Mouse (Mus musculus) lung, adult 2 months (tissue): ENCODE data around the gene Cisd3. TPM values are rescaled to one million over a fixed set of nuclear protein-coding genes. Genes with fewer than 3 reads are reported as not detected.
"Not testable (repeated sequence)": the region's sequence is repeated elsewhere in the genome, so short reads cannot be mapped to it uniquely, and the experiment has no call there.

ENCODE experiments used
- DNase-seq: peaks from one replicate; pipeline ENCODE4 v3.0.0; 2022
- H3K4me1 ChIP-seq: fragments of 200-500 bp; 2 replicates; pipeline ENCODE4 v1.6.1; 2011; ENCODE audit warnings: low read length; ENCODE audit not compliant: control insufficient read depth, insufficient read depth
- H3K4me3 ChIP-seq: fragments of 200-500 bp; replicated peaks from 2 replicates; pipeline ENCODE3; 2011; ENCODE audit warnings: low read depth, mild to moderate bottlenecking, control low read depth, low read length; ENCODE audit errors: extremely low read depth
- CTCF ChIP-seq: fragments of 200-500 bp; IDR thresholded peaks from 2 replicates; pipeline ENCODE4 v1.5.1; 2011; ENCODE audit warnings: mild to moderate bottlenecking, low read length, control low read depth; ENCODE audit not compliant: insufficient read depth
- POLR2A ChIP-seq: fragments of 200-500 bp; IDR thresholded peaks from 2 replicates; pipeline ENCODE4 v1.6.1; 2011; ENCODE audit warnings: low read depth, mild to moderate bottlenecking, control low read depth, low read length, borderline replicate concordance; ENCODE audit errors: extremely low read depth
- WGBS: fragments of 180-500 bp; shearing (Covaris S2); methylation state at CpG from one replicate; pipeline ENCODE4 v1.1.7; 2018; 5-methylcytosine and 5-hydroxymethylcytosine counted together
- polyA plus RNA-seq: library from polyadenylated mRNA; depleted of rRNA; stranded (reverse); fragments of >200 nt; gene quantifications from 2 replicates; pipeline ENCODE4 v1.2.3, GENCODE M21; 2012

Cisd3 gene
- polyA plus RNA-seq, 1 experiment: 34.0 TPM

GRCm38 (mm10) chr11:97702393-97702745 lies 16.7 kb downstream of the Cisd3 start:
- Histone ChIP-seq H3K4me1 (peaks cover 14% of the 10 kb centered on the region), H3K4me3 (peak overlapping the region; percentile 69)
- under 1% methylated on average over 24 of the region's 24 CpGs for WGBS
- peak; percentile 92 for DNase-seq
- peak; percentile 68; the same call in 1 of the 2 replicates for TF ChIP-seq POLR2A
- TF ChIP-seq CTCF: no peak

DNA sequence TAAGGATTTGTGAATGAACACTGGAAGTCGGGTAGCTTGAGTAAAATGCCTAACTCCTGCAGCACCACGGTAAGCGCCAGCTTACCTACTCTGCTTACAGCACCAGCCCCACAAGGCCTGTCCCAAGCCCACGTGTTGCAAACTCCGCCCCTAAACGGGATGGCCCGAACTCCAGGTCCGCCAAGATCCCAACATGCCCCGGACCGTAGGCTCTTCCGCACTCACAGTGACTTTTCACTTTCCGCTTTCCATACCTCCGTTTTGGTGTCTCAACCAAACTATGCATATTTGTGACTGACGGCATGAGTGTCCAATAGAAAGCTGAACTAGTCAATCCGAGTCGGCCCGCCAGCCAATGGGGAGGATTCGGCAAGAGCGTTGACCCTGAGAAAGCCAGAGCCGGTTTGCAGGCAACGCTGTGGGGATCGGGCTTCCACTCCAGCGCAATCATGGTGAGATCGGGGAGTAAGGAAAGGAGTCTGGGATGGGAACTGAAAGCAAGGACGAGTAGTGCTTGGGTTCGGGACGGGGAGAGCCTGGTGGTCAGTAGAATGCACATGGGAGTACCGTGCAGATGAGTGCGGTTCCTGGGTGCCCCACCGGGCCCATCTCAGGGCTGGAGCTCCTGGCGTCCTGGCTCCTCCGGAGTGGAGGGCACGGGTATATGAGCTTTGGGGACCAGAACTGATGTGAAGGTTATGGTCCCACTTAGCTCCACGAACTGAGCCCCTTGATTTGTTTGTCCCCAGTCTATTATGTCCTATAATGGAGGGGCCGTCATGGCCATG lies 17.6 kb downstream of the Cisd3 start, which contains the start of gene Psmb3:
Gene Psmb3, plus strand, starts transcription at position 361 of the 788 bp plus-strand sequence.
- Histone ChIP-seq H3K4me1 (peaks cover 11% of the 10 kb centered on the region), H3K4me3 (peak within 1 kb of the TSS; percentile 96)
- no peak for TF ChIP-seq CTCF
- peak; percentile 96 for TF ChIP-seq POLR2A
- peak; percentile 96 for DNase-seq
- under 1% methylated on average over 35 of the region's 35 CpGs for WGBS

DNA sequence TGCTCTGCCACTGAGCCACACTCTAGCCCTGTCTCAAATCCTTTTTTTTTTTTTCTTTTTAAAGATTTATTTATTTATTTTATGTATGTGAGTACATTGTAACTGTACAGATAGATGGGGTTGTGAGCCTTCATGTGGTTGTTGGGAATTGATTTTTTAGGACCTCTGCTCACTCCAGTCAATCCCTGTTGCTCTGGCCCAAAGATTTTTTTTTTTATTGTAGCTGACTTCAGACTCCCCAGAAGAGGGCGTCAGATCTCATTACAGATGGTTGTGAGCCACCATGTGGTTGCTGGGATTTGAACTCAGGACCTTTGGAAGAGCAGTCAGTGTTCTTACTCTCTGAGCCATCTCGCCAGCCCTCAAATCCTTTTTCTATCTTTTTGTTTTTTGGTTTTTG lies 24.4 kb downstream of the Cisd3 start:
- H3K4me1 ChIP-seq, H3K4me3 ChIP-seq, DNase-seq: not testable (repeated sequence)
- 78% methylated on average over 2 of the region's 2 CpGs for WGBS

- no peak overlapping the region for H3K4me3 ChIP-seq
- 75% methylated on average over 13 of the region's 13 CpGs for WGBS
- TF ChIP-seq CTCF (no peak), POLR2A (no peak)
- no peak for DNase-seq
- no peaks in the 10 kb centered on the region for H3K4me1 ChIP-seq
These were observed 25.7 kb downstream of the Cisd3 start for GRCm38 (mm10) chr11:97711200-97711900.

DNA sequence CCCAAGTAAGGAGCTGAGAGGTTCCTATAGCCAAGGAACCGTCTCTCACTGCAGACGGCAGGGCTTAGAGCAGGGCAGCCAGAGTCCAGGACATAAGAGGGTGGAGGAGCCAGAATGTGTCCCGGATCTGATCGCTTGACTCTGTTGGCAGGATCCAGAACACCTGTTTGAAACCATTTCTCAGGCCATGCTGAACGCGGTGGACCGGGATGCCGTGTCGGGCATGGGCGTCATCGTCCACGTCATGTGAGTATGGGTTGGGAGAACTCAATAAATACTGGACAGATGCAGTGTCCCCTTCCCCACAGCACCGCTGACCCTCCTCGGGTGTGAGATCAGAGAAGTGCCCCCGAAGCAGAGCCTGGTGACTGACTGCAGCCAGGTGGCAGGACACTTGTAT lies 26.7 kb downstream of the Cisd3 start:
- Histone ChIP-seq H3K4me1 (no peaks in the 10 kb centered on the region), H3K4me3 (no peak overlapping the region)
- WGBS: 89% methylated on average over 15 of the region's 15 CpGs
- no peak for DNase-seq
- TF ChIP-seq POLR2A (no peak), CTCF (no peak)

- no peak overlapping the region for H3K4me3 ChIP-seq
- no peaks in the 10 kb centered on the region for H3K4me1 ChIP-seq
- DNase-seq: no peak
- 61% methylated on average over 8 of the region's 8 CpGs for WGBS
- TF ChIP-seq CTCF: no peak
- TF ChIP-seq POLR2A: no peak
These were observed 28.3 kb downstream of the Cisd3 start for GRCm38 (mm10) chr11:97713896-97714295.

- Histone ChIP-seq H3K4me3 (no peak overlapping the region), H3K4me1 (no peaks in the 10 kb centered on the region)
- DNase-seq: no peak
- 91% methylated on average over 3 of the region's 3 CpGs for WGBS
- TF ChIP-seq CTCF: 0 out of 2 replicates have a peak, but pooled peaks have one; percentile 3
- TF ChIP-seq POLR2A: no peak
These were observed 28.7 kb downstream of the Cisd3 start for GRCm38 (mm10) chr11:97714356-97714755.

DNA sequence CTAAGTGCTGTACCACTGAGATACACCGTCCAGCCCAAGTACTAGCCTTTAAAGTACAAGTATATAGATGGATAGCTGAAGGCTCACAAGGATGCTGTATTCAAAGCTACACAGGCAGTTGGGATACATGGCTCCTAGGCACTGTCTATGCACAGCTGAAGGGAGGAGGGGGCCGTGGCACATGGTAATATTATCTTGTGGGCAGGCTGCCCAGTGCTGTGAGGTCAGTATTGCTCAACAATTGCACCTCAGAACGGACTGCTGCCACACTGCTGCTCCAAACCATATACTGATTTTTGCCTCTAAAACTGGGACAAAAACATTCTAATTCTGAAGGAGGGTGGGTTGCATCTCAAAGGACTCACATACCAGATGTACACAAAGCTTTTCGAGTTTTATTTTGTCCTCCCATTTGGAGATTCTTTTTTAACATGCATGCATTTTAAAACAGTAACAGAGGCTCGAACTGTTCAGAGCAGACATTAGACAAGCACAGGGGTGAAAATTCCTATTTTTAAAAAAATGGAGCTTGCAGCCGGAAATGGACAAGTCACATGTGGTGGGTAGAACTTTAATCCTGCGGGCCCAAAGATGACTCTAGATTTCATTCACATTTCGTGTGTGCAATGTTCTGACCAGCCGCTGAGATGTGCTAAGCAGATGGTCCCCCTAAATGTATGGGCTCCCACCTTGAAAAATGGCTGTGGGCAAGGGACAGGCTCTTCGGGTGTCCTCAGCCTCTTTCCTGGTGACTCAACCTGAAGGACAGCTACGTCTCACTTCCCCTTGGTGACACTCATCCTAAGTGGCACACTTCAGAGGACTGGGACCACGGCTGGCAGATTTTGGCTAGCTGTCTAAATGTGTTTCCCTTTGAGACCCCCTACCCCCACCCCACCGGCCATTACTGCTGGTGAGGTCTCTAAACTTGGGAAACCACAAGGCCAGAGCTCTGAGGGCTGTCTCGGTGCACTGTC lies 29.4 kb downstream of the Cisd3 start:
- no peak overlapping the region for H3K4me3 ChIP-seq
- TF ChIP-seq POLR2A (no peak), CTCF (no peak)
- H3K4me1 ChIP-seq: no peaks in the 10 kb centered on the region
- DNase-seq: no peak
- WGBS: 66% methylated on average over 14 of the region's 14 CpGs

- no peaks in the 10 kb centered on the region for H3K4me1 ChIP-seq
- TF ChIP-seq POLR2A (no peak), CTCF (no peak)
- no peak for DNase-seq
- 86% methylated on average over 8 of the region's 8 CpGs for WGBS
- H3K4me3 ChIP-seq: no peak overlapping the region
These were observed 30.4 kb downstream of the Cisd3 start for GRCm38 (mm10) chr11:97716021-97716420.
